Mouse (Mus musculus): ENCODE data around the gene Smim6.

DNA sequence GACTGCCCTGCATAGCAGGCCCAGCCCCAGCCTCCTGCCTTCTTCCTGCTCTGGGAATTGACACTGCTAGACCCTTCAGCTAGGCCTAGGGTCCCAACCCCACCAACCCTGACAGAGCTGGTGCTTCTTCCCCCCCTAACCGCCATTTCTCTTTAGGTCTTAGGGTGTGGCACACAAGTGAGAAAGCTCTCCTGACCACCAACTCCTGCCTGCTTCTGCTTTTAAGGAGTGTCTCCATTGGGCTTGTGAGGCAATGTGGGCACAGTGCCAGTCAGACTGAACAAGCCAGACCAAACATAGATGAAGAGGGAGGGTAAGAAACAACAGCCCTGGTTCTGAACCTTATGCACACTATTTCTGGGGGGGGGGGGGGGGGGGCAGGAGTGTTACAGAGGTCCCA lies 9.0 kb upstream of the Smim6 start:
- TF ChIP-seq CTCF (IDR thresholded peaks at IDR 0.05; ENCODE audit: low read depth) (no peak), EP300 (IDR thresholded peaks at IDR 0.05; ENCODE audit: low read depth) (no peak)

All from liver, postnatal 0 days (tissue).